Mouse (Mus musculus) thymus, postnatal 0 days (tissue): ENCODE measurements around the gene Vti1b. TPM values are rescaled to one million over a fixed set of nuclear protein-coding genes. Genes with fewer than 3 reads are reported as not detected.
"Not testable (repeated sequence)": the region's sequence is repeated elsewhere in the genome, so short reads cannot be mapped to it uniquely, and the experiment has no call there.

Experiments used
- DNase-seq: peaks from one replicate; pipeline ENCODE4 v3.0.0-alpha.2; 2015; ENCODE audit warnings: low spot score
- polyA plus RNA-seq: library from polyadenylated mRNA; unstranded; fragments of >200 nt; fragmentation: Nextera tagmentation; extraction: Ambion mirVana; gene quantifications from 2 replicates; pipeline ENCODE4 v1.2.1, GENCODE M21; 2015

The Vti1b gene
- polyA plus RNA-seq = 82.7 and 90.8 TPM in 2 replicates

DNA sequence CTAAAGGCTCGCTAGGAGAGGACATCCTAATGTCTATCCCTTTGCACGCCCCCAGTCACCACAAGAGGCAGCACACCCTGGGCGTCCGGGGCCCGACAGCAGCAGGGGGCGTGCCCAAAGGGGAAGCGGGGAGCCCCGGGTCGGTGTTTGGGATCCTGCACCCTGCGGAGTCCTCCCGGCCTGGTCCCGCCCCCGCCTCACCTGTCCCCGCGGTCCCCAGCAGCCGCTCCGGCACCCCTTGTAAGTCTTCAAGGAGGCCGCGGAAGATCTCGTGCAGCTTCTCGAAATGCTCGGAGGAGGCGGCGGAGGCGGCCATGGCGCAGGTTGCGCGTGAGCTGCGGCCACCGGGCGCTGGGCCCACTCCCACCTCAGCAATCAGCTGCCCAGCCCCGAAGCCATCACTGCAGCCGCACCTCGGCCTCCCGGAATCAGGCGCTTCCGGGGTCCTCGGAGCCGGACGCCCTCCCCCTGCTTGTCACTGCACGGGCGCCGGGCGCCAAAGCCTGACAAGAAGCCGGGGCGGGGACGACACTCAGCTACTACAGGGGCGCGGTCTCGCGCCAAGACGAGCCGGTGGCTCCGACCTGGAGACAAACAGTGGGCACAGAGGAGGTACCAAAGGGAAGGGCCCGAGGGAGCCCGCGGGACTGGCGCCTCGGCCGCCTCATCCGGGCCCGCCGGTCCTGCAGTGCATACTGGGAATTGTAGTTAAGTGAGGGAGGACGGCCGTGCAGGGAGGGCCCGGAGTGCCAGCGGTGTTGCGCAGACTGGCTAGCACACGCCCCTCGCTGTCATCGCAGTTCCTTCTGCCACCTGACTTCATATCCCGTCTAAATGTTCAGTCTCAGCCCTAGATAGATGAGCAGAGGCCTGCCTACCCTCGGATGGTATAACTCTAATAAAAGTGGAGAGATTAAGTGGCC lies at the start of gene Vti1b:
Vti1b (minus strand) TSS at position 649 of the 923 bp plus-strand sequence.
- DNase-seq = peak; percentile 90

DNA sequence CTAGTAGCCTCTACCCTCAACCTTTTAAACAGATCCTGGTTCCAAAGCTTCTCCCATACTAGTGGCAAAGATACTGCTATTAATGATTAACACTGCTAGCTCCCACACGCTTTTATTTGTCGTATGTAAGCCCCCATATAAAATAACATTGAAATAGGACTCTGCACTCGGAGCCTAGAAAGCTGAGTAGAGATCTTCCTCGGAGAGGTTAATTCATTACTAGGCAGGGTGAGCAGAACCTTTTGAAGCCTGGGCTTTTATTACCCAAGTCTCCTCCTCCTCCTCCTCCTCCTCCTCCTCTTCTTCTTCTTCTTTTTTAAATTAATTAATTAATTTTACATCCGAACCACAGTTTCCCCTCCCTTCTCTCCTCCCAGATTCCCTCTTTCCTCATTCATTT lies 45.0 kb upstream of the Vti1b start:
- DNase-seq = no peak

DNA sequence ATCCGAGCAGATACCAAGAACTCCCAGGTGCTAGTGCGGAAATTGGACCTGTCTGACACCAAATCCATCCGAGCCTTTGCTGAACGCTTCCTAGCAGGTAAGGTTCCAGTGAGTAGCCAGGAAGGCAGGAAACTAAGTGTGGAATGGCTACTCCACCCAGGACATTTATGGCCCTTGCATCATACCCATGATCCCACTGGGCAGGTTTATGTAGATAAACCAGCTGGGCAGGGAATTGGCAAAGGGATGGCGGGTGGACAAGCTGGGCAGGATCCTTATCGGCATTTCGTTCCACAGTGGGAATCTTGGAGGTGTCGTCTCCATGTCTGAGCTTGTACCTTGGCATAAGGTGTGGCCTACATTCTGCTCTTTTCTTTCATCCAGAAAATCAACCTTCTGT lies 39.0 kb upstream of the Vti1b start:
- DNase-seq = no peak

DNA sequence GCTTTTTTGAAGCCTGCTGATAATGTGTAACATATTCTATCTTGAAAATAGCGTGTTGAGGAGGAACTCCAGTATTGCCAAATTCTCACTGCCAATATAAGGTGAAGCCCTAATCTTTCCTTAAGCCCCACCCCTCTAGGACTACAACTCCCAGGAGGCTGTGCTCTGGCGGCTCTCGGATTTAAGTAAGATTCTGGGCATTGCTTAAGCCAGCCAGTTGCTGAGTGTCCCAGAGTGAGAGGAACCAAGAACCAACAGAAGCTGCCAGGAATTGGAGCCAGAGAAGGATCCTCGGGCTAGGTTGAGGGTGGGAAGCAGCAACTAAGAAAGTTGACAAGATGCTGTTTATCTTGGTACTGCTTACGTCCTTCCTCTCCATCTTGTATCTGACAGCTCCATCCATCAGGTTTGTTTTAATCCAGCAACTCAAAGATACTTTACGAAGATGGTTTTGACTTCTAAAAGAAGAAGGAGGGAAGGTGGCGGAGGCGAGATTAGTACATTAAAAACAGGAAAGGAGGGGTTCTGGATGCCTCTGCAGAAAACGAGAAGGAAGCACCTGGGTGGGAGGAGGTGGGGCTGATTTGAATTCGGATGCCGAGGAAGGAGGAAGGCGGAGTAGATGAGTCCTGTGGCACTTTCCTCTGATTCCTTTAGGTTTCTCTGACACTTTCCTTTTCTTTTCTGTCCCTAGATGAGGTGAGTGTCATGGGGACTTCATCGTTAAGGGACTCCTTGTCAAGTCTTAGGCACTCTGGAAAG lies 36.4 kb upstream of the Vti1b start, which contains the start of gene Rdh12:
Rdh12 (plus strand) TSS at position 212 of the 762 bp plus-strand sequence.
- DNase-seq = peak; percentile 57

DNA sequence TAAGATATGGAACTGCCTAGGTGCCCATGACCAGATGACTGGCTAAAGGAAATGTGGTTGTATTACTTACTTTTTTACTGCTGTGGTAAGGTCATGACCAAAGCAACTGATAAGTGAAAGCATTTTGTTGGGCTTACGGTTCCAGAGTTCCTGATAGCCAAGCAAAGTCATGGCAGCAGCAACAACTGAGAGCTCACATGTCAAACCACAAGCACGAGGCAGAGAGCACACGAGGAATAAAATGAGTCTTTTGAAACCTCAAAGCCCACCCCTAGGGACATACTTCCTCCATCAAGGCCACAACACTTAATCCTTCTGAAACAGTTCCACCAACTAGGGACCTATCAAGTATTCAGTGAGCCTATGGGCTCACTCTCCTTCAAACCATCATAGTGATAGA lies 29.4 kb upstream of the Vti1b start:
- no peak for DNase-seq

DNA sequence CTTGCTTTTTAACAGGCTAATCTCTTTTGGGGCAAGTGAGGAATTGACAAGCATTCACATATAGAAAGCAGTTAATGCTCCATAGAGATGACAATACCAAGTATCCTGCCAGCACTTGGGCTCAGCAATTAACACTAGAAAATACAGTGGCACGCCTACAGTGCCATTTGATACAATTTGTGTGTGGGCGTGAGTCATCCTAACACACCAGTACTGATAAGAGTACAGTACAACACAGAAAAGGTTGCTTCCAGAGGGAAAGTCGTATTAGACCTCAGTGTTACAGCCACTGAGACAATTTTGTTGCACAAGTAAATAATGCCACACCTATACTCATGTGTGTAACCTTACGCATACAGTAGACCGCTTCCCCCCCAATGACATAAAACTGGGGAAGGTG lies 24.6 kb upstream of the Vti1b start:
- no peak for DNase-seq

DNA sequence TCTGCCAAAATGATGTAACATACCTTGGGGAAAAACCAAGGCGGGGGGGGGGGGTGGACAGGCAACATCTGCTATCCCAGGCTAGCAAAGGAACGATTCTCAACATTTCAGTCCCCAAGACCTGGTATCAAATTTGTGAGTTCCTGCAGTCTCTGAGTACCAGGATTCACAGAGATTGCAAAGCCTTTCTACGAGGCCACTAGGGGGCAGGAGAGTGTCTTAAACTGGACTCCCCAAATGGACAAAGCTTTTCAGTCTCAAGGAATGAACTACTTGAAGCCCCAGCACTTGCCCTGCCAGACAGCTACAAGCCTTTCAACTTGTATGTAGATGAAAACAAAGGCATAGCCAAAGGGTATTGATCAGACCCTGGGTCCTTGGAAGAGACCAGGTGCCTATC lies 21.0 kb upstream of the Vti1b start:
- DNase-seq = peak; percentile 56

DNA sequence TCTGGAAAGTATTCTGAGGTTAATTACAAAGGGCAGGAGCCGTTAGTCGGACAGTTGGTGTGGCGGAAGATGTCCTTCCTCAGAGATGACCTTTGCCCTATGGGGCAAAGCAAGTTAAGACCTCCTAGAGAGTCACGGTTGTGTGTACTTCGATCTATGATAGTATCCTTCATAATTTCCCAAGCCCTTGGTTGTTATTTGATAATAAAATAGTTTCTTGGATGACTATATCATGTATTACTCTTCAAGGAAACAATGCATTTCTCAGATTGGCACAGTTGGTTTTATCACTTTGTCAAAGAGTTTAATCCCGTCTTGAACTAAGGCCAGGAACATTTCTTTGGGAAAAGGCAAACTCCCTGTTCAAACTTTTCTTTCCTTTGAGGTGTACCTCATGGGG lies 19.7 kb upstream of the Vti1b start, which contains the start of gene Rdh11:
Rdh11 (minus strand) TSS at position 101 of the 400 bp plus-strand sequence.
- no peak for DNase-seq

DNA sequence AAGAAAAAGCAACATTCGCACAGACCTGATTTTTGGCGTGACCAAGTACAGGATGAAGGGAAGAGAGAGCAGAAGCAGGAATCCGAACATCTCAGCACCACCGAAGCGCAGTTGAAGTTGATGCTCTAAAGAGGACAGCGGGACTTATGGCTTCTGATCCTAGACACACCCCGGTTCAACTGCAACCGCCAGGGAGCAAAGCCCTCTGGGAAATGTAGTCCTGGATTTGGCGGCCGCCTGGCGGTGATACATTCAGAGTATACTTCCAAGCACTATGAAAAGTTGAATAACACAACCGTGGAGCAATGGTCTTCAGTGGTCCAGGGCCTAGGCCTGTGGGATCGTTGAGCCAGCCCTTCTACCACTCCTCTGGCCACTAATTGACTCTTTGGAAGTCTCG lies 19.2 kb upstream of the Vti1b start:
- peak; percentile 86 for DNase-seq

DNA sequence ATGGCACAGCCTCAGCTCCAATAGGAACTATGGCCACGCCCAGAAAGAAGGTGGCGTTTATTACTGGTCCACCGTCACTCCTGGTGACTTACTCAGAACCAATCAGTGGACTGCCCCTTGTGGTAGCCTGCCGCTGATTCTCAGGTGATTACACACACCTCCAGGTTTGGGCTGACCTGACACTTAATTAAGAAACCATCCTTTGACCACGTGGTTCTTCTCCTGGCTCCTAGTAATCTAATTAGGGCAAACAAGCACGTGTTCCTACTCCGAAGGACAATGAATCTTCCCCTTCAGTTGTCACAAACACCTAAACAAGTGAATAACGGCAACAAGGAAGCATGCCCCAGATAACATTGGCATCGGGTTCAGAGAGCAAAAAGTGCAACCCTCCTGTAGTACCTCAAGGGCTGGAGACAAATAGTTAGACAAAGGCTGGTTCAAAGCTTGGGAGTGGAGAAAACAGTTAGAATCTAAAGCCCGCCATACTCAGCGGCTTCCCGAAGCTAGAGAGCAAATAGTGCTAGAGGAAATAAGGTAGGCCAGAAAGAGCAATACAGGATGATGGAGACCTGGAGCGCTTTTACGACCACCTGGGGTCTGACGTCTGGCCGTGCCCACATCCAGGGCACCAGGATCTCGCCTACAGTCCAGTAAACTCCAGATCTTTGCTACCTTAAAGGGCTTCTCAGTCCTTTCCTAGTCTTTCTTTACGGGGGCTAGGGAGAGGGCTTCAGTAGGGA lies 18.6 kb upstream of the Vti1b start:
- peak; percentile 73 for DNase-seq

DNA sequence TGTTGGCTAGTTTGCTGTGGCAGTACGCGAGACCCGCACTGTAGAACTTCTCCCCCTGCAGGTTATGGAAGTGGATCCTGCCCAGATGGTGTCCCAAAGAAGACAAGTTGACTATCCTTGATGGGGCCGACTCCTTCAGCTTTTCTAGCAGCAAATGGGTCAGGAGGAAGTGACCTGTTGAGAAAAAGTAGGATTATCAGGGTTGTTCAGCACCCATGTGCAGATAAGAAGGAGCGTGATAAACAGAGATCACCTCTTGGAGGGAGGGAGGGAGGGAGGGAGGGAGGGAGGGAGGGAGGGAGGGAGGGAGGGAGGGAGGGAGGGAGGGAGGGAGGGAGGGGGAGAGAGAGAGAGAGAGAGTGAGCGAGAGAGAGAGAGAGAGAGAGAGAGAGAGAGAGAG lies 12.7 kb upstream of the Vti1b start:
- DNase-seq = not testable (repeated sequence)

DNA sequence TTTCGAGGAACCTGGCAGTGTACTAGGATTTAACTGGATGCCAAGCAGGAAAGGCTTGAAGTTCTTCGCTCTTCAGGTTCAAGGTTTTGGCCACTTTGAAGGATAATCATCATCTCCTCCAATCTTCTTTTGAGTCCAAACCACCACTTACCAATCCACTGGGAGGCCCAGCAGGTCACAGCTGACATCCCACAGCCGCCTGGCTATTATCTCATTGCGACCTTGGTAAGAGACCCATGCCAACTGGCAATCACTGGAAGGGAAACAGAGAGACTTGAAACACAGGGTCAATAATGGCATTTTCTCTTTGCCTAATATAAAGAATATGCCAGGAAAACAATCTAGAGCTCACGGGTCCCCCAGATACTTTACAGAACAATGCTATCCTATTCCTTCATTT lies 3.5 kb upstream of the Vti1b start:
- no peak for DNase-seq

DNA sequence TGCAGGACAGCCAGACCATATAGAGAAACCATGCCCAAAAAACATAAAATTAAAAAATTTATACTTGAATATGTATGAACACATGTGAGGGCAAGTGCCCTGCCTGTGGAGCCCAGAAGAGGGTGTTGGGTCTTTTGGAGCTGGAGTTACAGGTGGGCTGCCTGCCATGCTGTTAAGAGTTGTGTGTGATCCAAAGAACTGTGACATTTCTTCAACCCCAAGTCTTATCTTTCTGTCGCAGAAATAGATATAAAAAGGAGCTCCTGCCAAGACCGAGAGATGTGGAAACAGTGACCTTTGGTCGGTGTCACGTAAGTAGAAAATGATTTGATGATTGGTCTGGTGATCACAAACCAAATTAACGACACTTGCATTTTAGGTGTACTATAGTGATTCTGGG lies 1.3 kb upstream of the Vti1b start:
- no peak for DNase-seq

DNA sequence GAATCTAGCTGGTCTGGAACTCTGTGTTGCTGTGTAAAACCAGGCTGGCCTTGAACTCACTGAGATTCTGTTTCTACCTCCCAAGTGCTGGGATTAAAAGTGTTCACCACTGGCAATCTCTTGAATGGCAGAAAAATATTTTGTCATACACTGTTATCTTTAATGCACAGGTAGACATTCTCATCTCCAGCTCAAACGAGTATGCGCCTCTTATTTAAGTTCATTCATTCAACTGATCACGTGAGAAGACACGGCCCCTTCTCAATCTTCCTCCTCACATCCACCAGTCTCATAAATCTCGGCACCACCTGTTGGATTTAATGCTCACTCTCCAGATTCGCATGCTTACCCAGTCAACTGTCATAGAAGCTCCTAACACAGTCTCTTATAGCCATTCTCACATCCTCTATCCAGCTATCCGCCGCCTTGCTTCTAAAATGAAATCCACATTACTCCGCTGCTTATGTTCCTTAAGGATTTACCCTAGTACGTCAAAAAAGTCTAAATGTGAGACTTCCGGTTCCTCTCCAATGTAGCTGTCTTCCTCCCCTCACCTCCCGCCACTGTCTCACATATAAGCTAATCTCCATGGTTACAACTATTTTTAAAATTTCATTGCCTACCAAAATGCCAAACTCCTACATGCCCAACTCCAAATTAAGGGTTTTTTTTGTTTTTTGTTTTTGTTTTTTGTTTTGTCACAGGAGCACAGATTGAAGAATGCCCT lies 1.0 kb downstream of the Vti1b start:
- DNase-seq = no peak

DNA sequence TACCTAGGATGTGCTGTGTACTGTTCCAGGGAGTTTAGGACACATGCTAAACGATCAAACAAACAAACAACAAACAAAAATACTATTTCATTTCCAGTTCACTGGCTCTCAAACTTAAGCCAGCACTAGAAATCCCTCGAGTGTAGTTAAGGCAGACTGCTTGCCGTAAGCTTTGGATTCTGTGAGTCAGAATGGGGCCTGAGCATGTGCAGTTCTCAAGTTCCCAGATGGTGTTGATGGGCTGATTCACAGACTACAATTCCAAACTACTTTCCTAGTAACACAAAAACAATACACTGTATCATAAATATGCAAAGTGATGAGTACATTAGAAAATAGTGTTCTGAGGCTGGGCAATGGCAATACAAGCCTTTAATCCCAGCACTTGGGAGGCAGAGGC lies 2.0 kb downstream of the Vti1b start:
- no peak for DNase-seq

DNA sequence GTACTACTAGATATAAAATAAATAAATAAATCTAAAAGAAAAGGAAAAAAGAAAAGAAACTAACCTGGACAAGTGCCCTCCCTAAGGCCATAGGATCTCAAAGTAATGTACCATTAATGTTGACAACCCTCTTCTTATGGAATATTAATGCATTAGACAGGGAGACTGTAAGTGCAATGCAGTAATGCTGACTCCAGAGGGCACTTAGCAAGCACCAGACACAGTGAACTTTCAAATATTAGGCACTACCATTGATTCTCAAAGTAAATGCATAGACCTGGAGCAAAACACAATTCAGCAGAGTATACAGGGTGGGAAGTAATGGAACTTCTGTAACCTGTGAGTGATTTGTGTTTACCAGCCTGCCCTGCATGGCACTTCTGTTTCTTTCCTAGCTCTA lies 3.3 kb downstream of the Vti1b start:
- DNase-seq = no peak

DNA sequence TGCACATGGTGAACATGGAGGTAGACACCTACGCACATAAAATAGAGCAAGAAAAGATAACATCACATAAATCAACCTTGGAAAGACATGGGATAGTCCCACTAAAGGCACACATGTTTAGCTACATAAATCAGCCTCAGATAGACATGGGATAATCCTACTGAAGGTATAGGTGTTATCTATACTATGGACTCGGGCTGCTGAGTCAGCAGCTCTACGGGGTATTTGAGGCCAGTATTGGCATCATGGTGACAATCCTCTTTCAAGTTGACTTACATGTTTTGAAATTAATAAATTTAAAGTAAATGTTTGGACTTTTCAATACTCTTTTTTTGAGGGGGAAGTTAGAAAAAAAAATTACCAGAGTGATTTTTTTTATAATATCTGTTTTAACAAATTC lies 9.6 kb downstream of the Vti1b start:
- no peak for DNase-seq

DNA sequence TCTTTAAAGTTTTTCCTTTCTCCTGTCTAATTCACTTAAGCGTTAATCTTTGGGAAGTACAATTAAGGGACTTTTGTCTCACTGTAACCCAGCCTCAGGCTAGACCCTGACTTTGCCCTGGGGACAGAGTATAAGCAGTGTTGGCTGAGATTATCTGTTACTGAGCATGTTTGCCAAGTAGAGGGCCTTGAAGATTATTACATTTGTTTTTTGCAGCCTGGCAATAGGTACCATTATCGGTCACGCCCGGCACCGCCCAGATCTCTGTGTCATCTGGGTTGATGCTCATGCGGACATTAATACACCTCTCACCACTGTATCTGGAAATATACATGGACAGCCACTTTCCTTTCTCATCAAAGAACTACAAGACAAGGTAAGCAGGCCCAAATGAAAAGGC lies 22.8 kb downstream of the Vti1b start:
- DNase-seq = no peak

DNA sequence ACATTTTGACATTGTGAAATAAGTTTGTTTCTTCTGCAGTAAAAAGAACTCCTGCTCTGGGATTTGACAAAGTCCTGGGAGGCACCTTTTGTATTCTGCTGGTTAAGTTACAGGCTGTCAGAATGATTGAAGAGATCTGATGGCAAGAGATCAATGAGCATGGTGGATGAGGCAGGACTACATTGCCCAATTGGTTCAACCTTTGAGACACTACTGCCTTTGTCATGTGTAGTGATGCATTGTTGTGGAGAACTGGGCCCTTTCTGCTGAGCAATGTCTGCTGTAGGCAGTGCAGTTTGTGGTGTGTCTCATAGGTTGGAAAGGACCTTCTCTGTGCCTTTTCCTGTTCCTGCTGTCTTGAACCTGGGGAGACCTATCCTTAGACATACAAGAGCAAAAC lies 31.1 kb downstream of the Vti1b start:
- DNase-seq = no peak

DNA sequence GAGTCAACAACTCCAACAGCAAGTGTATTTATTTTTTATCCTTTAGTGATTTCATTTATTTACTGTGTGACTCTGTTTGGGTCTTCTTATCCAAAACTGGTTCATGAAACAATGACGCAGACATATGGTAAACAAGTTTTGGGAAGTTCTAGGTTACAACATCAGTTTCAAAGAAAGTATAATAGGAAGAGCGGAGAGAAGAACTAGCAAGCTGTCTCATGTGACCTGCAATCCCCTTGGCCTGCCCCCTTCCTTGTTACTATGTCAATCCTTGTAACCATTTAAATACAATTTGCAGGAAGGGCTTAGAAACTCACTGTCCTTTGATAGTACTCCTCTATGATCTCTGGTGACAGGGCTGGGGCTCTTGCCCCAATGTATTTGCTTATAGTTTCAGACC lies 31.7 kb downstream of the Vti1b start:
- DNase-seq = no peak

DNA sequence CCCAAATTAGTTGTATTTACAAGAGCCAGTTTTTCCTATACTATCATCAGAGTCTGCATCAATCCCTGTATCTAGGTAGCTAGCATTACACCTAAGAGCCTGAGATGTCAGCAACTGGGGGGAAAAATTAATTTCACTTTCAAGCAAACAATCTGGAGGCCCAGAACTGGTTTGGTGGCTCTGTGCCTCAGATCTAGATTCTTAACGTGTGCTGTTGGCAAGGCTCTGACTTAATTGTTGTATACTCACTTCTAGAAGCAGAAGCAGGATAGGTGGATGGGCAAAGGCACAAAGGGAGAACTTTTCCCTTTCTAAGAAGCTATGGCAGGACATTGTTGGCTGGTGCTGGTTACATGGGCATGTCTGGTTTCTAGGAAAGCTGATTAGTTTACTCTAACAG lies 33.0 kb downstream of the Vti1b start:
- no peak for DNase-seq
